Comparison of ENCODE assay signal across 20 mouse cellular contexts in genomic region chr2:141078221-141078620, GRCm38 (mm10).
DNase-seq lines count a peak whose midpoint lies in the region; ATAC-seq and TF ChIP-seq lines count a peak whose summit lies in the region.
"Had no signal": no experiment of that assay in that cellular context is flagged by ENCODE, and none has a peak within 500 bp of the region (broad histone marks: within the 10 kb centered on the region; RNA-seq: fewer than 3 reads in every experiment).

No protein-coding gene starts in this region.

- H3K9me3 ChIP-seq in forebrain, embryonic 14.5 days (replicated peaks; ENCODE audit: control insufficient read depth, low read length) = no peaks in the 10 kb centered on the region
- no peaks in the 10 kb centered on the region; the same call in 1 of the 2 replicates for H3K9me3 ChIP-seq in forebrain, embryonic 13.5 days (replicated peaks)
- H3K9me3 ChIP-seq in hindbrain, postnatal 0 days (ENCODE audit: low read length) = no peaks in the 10 kb centered on the region
- H3K9me3 ChIP-seq in hindbrain, embryonic 13.5 days = no peaks in the 10 kb centered on the region
- H3K9me3 ChIP-seq in midbrain, postnatal 0 days (ENCODE audit: low read length) = no peaks in the 10 kb centered on the region
- no peaks in the 10 kb centered on the region for H3K9me3 ChIP-seq in midbrain, embryonic 15.5 days
- H3K9me3 ChIP-seq: embryonic facial prominence, embryonic 13.5 days; heart, embryonic 15.5 days had no signal

- H3K9ac ChIP-seq in forebrain, embryonic 14.5 days (ENCODE audit: low read length) = no peak overlapping the region
- H3K9ac ChIP-seq in forebrain, embryonic 13.5 days = no peak overlapping the region
- no peak overlapping the region for H3K9ac ChIP-seq in hindbrain, postnatal 0 days (replicated peaks; ENCODE audit: low read length)
- H3K9ac ChIP-seq in hindbrain, embryonic 13.5 days = no peak overlapping the region
- no peak overlapping the region for H3K9ac ChIP-seq in midbrain, postnatal 0 days (replicated peaks; ENCODE audit: low read length, poor library complexity, severe bottlenecking)
- no peak overlapping the region for H3K9ac ChIP-seq in midbrain, embryonic 15.5 days
- H3K9ac ChIP-seq: embryonic facial prominence, embryonic 13.5 days; heart, embryonic 15.5 days; hindbrain, embryonic 14.5 days had no signal

- H3K27me3 ChIP-seq in forebrain, embryonic 14.5 days (replicated peaks; ENCODE audit: control insufficient read depth, insufficient read depth, low read length) = no peaks in the 10 kb centered on the region
- no peaks in the 10 kb centered on the region for H3K27me3 ChIP-seq in forebrain, embryonic 13.5 days
- H3K27me3 ChIP-seq in hindbrain, postnatal 0 days (ENCODE audit: insufficient read depth, low read length) = no peaks in the 10 kb centered on the region
- H3K27me3 ChIP-seq in hindbrain, embryonic 13.5 days = no peaks in the 10 kb centered on the region
- no peaks in the 10 kb centered on the region for H3K27me3 ChIP-seq in midbrain, postnatal 0 days (ENCODE audit: insufficient read depth, low read length)
- no peaks in the 10 kb centered on the region for H3K27me3 ChIP-seq in midbrain, embryonic 15.5 days (replicated peaks)
- H3K27me3 ChIP-seq: embryonic facial prominence, embryonic 13.5 days; heart, embryonic 15.5 days had no signal

- peaks cover 5% of the 10 kb centered on the region; the same call in 1 of the 2 replicates for H3K4me1 ChIP-seq in forebrain, embryonic 14.5 days (ENCODE audit: control insufficient read depth, insufficient read depth, low read length)
- H3K4me1 ChIP-seq in forebrain, embryonic 13.5 days = peaks cover 10% of the 10 kb centered on the region
- H3K4me1 ChIP-seq in hindbrain, postnatal 0 days (ENCODE audit: insufficient read depth, low read length) = no peaks in the 10 kb centered on the region
- H3K4me1 ChIP-seq in hindbrain, embryonic 13.5 days (replicated peaks) = no peaks in the 10 kb centered on the region
- no peaks in the 10 kb centered on the region for H3K4me1 ChIP-seq in midbrain, postnatal 0 days (ENCODE audit: insufficient read depth, low read length)
- H3K4me1 ChIP-seq in midbrain, embryonic 15.5 days = no peaks in the 10 kb centered on the region
- H3K4me1 ChIP-seq: embryonic facial prominence, embryonic 13.5 days; heart, embryonic 15.5 days had no signal

- no peak overlapping the region for H3K4me2 ChIP-seq in forebrain, embryonic 14.5 days (ENCODE audit: low read length)
- no peak overlapping the region for H3K4me2 ChIP-seq in forebrain, embryonic 13.5 days
- no peak overlapping the region for H3K4me2 ChIP-seq in hindbrain, postnatal 0 days (ENCODE audit: low read depth, low read length)
- H3K4me2 ChIP-seq in hindbrain, embryonic 13.5 days = no peak overlapping the region
- H3K4me2 ChIP-seq in midbrain, postnatal 0 days (ENCODE audit: low read depth, low read length, poor library complexity, severe bottlenecking) = no peak overlapping the region
- H3K4me2 ChIP-seq in midbrain, embryonic 15.5 days = no peak overlapping the region
- H3K4me2 ChIP-seq: embryonic facial prominence, embryonic 13.5 days; heart, embryonic 11.5 days; heart, embryonic 15.5 days; hindbrain, embryonic 14.5 days had no signal

- H3K27ac ChIP-seq in forebrain, embryonic 14.5 days (ENCODE audit: low read depth, low read length) = no peak overlapping the region
- H3K27ac ChIP-seq in forebrain, embryonic 13.5 days = no peak overlapping the region
- no peak overlapping the region for H3K27ac ChIP-seq in hindbrain, postnatal 0 days
- H3K27ac ChIP-seq in hindbrain, embryonic 13.5 days = no peak overlapping the region
- no peak overlapping the region for H3K27ac ChIP-seq in midbrain, postnatal 0 days (ENCODE audit: low read depth, low read length)
- no peak overlapping the region for H3K27ac ChIP-seq in midbrain, embryonic 15.5 days
- H3K27ac ChIP-seq: embryonic facial prominence, embryonic 13.5 days; heart, adult 2 months; heart, embryonic 15.5 days; hindbrain, embryonic 14.5 days had no signal

- no peaks in the 10 kb centered on the region for H3K36me3 ChIP-seq in forebrain, embryonic 14.5 days (ENCODE audit: control insufficient read depth, insufficient read depth, low read length)
- H3K36me3 ChIP-seq in forebrain, embryonic 13.5 days (ENCODE audit: poor library complexity, severe bottlenecking) = no peaks in the 10 kb centered on the region
- H3K36me3 ChIP-seq in hindbrain, postnatal 0 days (ENCODE audit: insufficient read depth, low read length) = no peaks in the 10 kb centered on the region
- H3K36me3 ChIP-seq in hindbrain, embryonic 13.5 days = no peaks in the 10 kb centered on the region
- H3K36me3 ChIP-seq in midbrain, postnatal 0 days (ENCODE audit: insufficient read depth, low read length) = no peaks in the 10 kb centered on the region
- H3K36me3 ChIP-seq in midbrain, embryonic 15.5 days (replicated peaks) = no peaks in the 10 kb centered on the region
- H3K36me3 ChIP-seq: embryonic facial prominence, embryonic 13.5 days; heart, embryonic 15.5 days had no signal

- DNase-seq in forebrain, embryonic 14.5 days (ENCODE audit: low spot score) = peak; percentile 80
- peak; percentile 28 for DNase-seq in hindbrain, postnatal 0 days (ENCODE audit: low spot score)
- DNase-seq in midbrain, postnatal 0 days (ENCODE audit: low spot score) = peak; percentile 12
- DNase-seq in kidney, postnatal 36 days = no peak
- DNase-seq: adrenal gland, adult 8-10 months; adrenal gland, postnatal 36 days; cerebellum, adult 11-12 months; cerebellum, adult 9-11 months; gastrocnemius, postnatal 14 days; heart, adult 2 months; heart, postnatal 14 days; kidney, adult 8-10 months had no signal

- no peak overlapping the region for H3K4me3 ChIP-seq in forebrain, embryonic 14.5 days (ENCODE audit: low read depth, low read length)
- H3K4me3 ChIP-seq in forebrain, embryonic 13.5 days = no peak overlapping the region
- no peak overlapping the region for H3K4me3 ChIP-seq in hindbrain, postnatal 0 days (ENCODE audit: low read length)
- H3K4me3 ChIP-seq in hindbrain, embryonic 13.5 days = no peak overlapping the region
- no peak overlapping the region for H3K4me3 ChIP-seq in midbrain, postnatal 0 days (ENCODE audit: low read depth, low read length)
- H3K4me3 ChIP-seq in midbrain, embryonic 15.5 days = no peak overlapping the region
- H3K4me3 ChIP-seq: embryonic facial prominence, embryonic 13.5 days; heart, adult 2 months; heart, embryonic 15.5 days had no signal

- no peak for ATAC-seq in forebrain, embryonic 14.5 days
- ATAC-seq in forebrain, embryonic 13.5 days = no peak; the same call in 1 of the 2 replicates
- ATAC-seq in hindbrain, postnatal 0 days = no peak
- no peak for ATAC-seq in hindbrain, embryonic 13.5 days (ENCODE audit: low FRiP score)
- ATAC-seq in midbrain, postnatal 0 days (ENCODE audit: low FRiP score) = no peak
- ATAC-seq in midbrain, embryonic 15.5 days (replicated peaks) = no peak
- ATAC-seq: intestine, postnatal 0 days had no signal

- TF ChIP-seq CTCF in hindbrain, postnatal 0 days (IDR thresholded peaks at IDR 0.05; ENCODE audit: low read depth) = no peak
- no peak for TF ChIP-seq CTCF in midbrain, postnatal 0 days (IDR thresholded peaks at IDR 0.05)

Comparison
In these comparisons a context has a peak if more than half of its experiments do, and no peak if none do; other contexts are left out.
1. DNase-seq: peak in forebrain, embryonic 14.5 days (single experiment), hindbrain, postnatal 0 days (single experiment) and midbrain, postnatal 0 days (single experiment); none in kidney, postnatal 36 days (0 of 2).